Mouse (Mus musculus) lung, postnatal 0 days (tissue): ENCODE measurements around the gene Gjb5.

Experiments used
- CTCF ChIP-seq: IDR thresholded peaks from 2 replicates; pipeline ENCODE4 v1.5.1; 2016; ENCODE audit warnings: antibody characterized with exemption, mild to moderate bottlenecking
- EP300 ChIP-seq: IDR thresholded peaks from 2 replicates; pipeline ENCODE4 v1.6.1; 2016; ENCODE audit warnings: antibody characterized with exemption, mild to moderate bottlenecking, control low read depth

GRCm38 (mm10) chr4:127370447-127370846 lies 12.5 kb upstream of the Gjb5 start:
- TF ChIP-seq CTCF (peak; percentile 57), EP300 (no peak)
